Mouse (Mus musculus) CH12.LX (cell line): Measurements from ENCODE around the gene Fam124b. TPM values are rescaled to one million over a fixed set of nuclear protein-coding genes. Genes with fewer than 3 reads are reported as not detected.

ENCODE experiments used
- DNase-seq: peaks from one replicate; pipeline ENCODE4 v3.0.0-alpha.2; 2013; ENCODE audit errors: extremely low read depth
- H3K27ac ChIP-seq: 2 replicates; pipeline ENCODE4 v1.5.1; 2012; ENCODE audit warnings: low read depth, mild to moderate bottlenecking, control low read depth, moderate library complexity; ENCODE audit not compliant: insufficient read depth
- H3K27me3 ChIP-seq: replicated peaks from 2 replicates; pipeline ENCODE3; 2012; ENCODE audit warnings: inconsistent platforms
- H3K36me3 ChIP-seq, 2 experiments: replicated peaks in 1 of 2; 2 replicates each; pipeline versions ENCODE3 to v1.6.1; 2012; ENCODE audit warnings: inconsistent platforms in 1 of 2, low read length in 1 of 2, mild to moderate bottlenecking in 1 of 2, mixed read lengths in 1 of 2, moderate library complexity in 1 of 2; ENCODE audit not compliant: control insufficient read depth in 1 of 2, insufficient read depth in 1 of 2
- H3K4me1 ChIP-seq, 2 experiments: 2 replicates each; pipeline ENCODE4 v1.6.1; 2012; ENCODE audit warnings: inconsistent platforms in 1 of 2, moderate library complexity in 1 of 2; ENCODE audit not compliant: insufficient read depth in 2 of 2, control insufficient read depth in 1 of 2
- H3K4me2 ChIP-seq: 2 replicates; pipeline ENCODE4 v1.6.1; 2012; ENCODE audit warnings: low read depth, mild to moderate bottlenecking, control low read depth; ENCODE audit not compliant: poor library complexity, insufficient read depth, severe bottlenecking
- H3K4me3 ChIP-seq, 3 experiments: fragments of 150-350 bp in 1 of 3; sonication (generic) in 1 of 3; replicated peaks in 1 of 3; 2 replicates each; pipeline versions ENCODE3 to v1.5.1; 2011 to 2012; ENCODE audit warnings: low read depth in 2 of 3, low read length in 2 of 3, mild to moderate bottlenecking in 2 of 3, moderate library complexity in 2 of 3, control low read depth in 1 of 3, improper control_type of control experiment in 1 of 3, inconsistent platforms in 1 of 3, mixed read lengths in 1 of 3; ENCODE audit not compliant: poor library complexity in 1 of 3
- H3K79me2 ChIP-seq: replicated peaks from 2 replicates; pipeline ENCODE4 v1.6.1; 2012; ENCODE audit warnings: mild to moderate bottlenecking, moderate library complexity; ENCODE audit not compliant: control insufficient read depth, poor library complexity, insufficient read depth, severe bottlenecking; ENCODE audit errors: extremely low read depth
- H3K9ac ChIP-seq: 2 replicates; pipeline ENCODE4 v1.6.1; 2012; ENCODE audit warnings: low read depth, mild to moderate bottlenecking, control low read depth, moderate library complexity; ENCODE audit not compliant: insufficient read depth
- H3K9me3 ChIP-seq: replicated peaks from 2 replicates; pipeline ENCODE3; 2012; ENCODE audit warnings: low read length, inconsistent platforms, mixed read lengths
- BHLHE40 ChIP-seq: IDR thresholded peaks from 2 replicates; pipeline ENCODE4 v1.6.1; 2011; ENCODE audit warnings: mild to moderate bottlenecking, low read depth, low read length, improper control_type of control experiment
- CHD1 ChIP-seq: IDR thresholded peaks from 2 replicates; pipeline ENCODE4 v1.6.1; 2012; ENCODE audit warnings: low read depth, low read length, improper control_type of control experiment, inconsistent platforms
- CHD2 ChIP-seq: IDR thresholded peaks from 2 replicates; pipeline ENCODE4 v1.6.1; 2011; ENCODE audit warnings: low read length, improper control_type of control experiment
- E2F4 ChIP-seq: IDR thresholded peaks from 2 replicates; pipeline ENCODE4 v1.6.1; 2011; ENCODE audit warnings: low read depth, low read length, improper control_type of control experiment; ENCODE audit not compliant: insufficient replicate concordance
- ELF1 ChIP-seq: IDR thresholded peaks from 2 replicates; pipeline ENCODE4 v1.6.1; 2014; ENCODE audit warnings: low read depth, mild to moderate bottlenecking, inconsistent platforms, low read length, improper control_type of control experiment
- EP300 ChIP-seq: IDR thresholded peaks from 2 replicates; pipeline ENCODE4 v1.6.1; 2011; ENCODE audit warnings: low read length, improper control_type of control experiment
- HCFC1 ChIP-seq: IDR thresholded peaks from 2 replicates; pipeline ENCODE4 v1.6.1; 2012; ENCODE audit warnings: low read depth, mild to moderate bottlenecking, inconsistent platforms, low read length, improper control_type of control experiment
- IRF4 ChIP-seq: IDR thresholded peaks from 2 replicates; pipeline ENCODE4 v1.6.1; 2014; ENCODE audit warnings: low read depth, mild to moderate bottlenecking, inconsistent platforms, low read length, improper control_type of control experiment
- JUN ChIP-seq: IDR thresholded peaks from 2 replicates; pipeline ENCODE4 v1.6.1; 2011; ENCODE audit warnings: low read depth, mild to moderate bottlenecking, low read length, improper control_type of control experiment, moderate library complexity; ENCODE audit not compliant: insufficient read depth
- KAT2A ChIP-seq: IDR thresholded peaks from 2 replicates; pipeline ENCODE4 v1.6.1; 2012; ENCODE audit warnings: low read length, improper control_type of control experiment, inconsistent platforms; ENCODE audit not compliant: insufficient replicate concordance
- MAFK ChIP-seq: IDR thresholded peaks from 2 replicates; pipeline ENCODE4 v1.6.1; 2011; ENCODE audit warnings: low read length, improper control_type of control experiment; ENCODE audit not compliant: insufficient replicate concordance
- MAZ ChIP-seq: IDR thresholded peaks from 2 replicates; pipeline ENCODE4 v1.6.1; 2012; ENCODE audit warnings: low read depth, mild to moderate bottlenecking, inconsistent platforms, low read length, improper control_type of control experiment, moderate library complexity
- POLR2AphosphoS2 ChIP-seq: IDR thresholded peaks from 2 replicates; pipeline ENCODE4 v1.6.1; 2011; ENCODE audit warnings: low read depth, low read length, improper control_type of control experiment
- RCOR1 ChIP-seq: conservative IDR thresholded peaks from 2 replicates; pipeline ENCODE4 v1.6.1; 2012; ENCODE audit warnings: low read depth, mild to moderate bottlenecking, inconsistent platforms, low read length, improper control_type of control experiment
- SIN3A ChIP-seq: IDR thresholded peaks from 2 replicates; pipeline ENCODE4 v1.6.1; 2012; ENCODE audit warnings: low read length, improper control_type of control experiment, inconsistent platforms
- SMC3 ChIP-seq: IDR thresholded peaks from 2 replicates; pipeline ENCODE4 v1.6.1; 2011; ENCODE audit warnings: low read depth, low read length, improper control_type of control experiment
- UBTF ChIP-seq: IDR thresholded peaks from 2 replicates; pipeline ENCODE4 v1.6.1; 2012; ENCODE audit warnings: low read depth, mild to moderate bottlenecking, inconsistent platforms, low read length, improper control_type of control experiment, moderate library complexity
- USF1 ChIP-seq: IDR thresholded peaks from 2 replicates; pipeline ENCODE4 v1.6.1; 2014; ENCODE audit warnings: low read depth, mild to moderate bottlenecking, inconsistent platforms, low read length, improper control_type of control experiment
- ZC3H11A ChIP-seq: IDR thresholded peaks from 2 replicates; pipeline ENCODE4 v1.6.1; 2012; ENCODE audit warnings: low read depth, mild to moderate bottlenecking, inconsistent platforms, low read length, improper control_type of control experiment
- ZKSCAN1 ChIP-seq: IDR thresholded peaks from 2 replicates; pipeline ENCODE4 v1.6.1; 2012; ENCODE audit warnings: low read depth, inconsistent platforms, low read length, improper control_type of control experiment, borderline replicate concordance
- dilution Hi-C: fragments of 300-500 bp; cut with MboI; formaldehyde crosslinking; loops from 2 replicates; pipeline ENCODE4 v1.14.3; 2020; ENCODE audit warnings: low sequenced_read_pairs; ENCODE audit not compliant: extremely low pct_unique_long_range_greater_than_20kb, extremely low pct_ligation_motif_present
- in situ Hi-C: fragments of 300-500 bp; cut with MboI; formaldehyde crosslinking; loops from 3 replicates; pipeline ENCODE4 v1.14.3; 2019; ENCODE audit warnings: low sequenced_read_pairs, low pct_ligation_motif_present, low pct_unique_long_range_greater_than_20kb, mixed read lengths
- polyA plus RNA-seq: library from polyadenylated mRNA; unstranded; fragments of >175 nt; gene quantifications from 2 replicates; pipeline ENCODE4 v1.2.1, GENCODE M21; 2012; ENCODE audit warnings: low read depth; ENCODE audit not compliant: insufficient read length
- total RNA-seq, 2 experiments: library from RNA; depleted of rRNA; stranded (reverse); fragments of 300-350 nt in 1 of 2; fragments of >200 nt in 1 of 2; gene quantifications; 2 replicates each; pipeline ENCODE4 v1.2.3; 2012 to 2014

Gene Fam124b
- total and polyA plus RNA-seq, 3 experiments = 1.7 to 4.9 (median 3.4) TPM

- dilution Hi-C loops = no loop called here
- H3K79me2 ChIP-seq = no peaks in the 10 kb centered on the region
These were observed 35.0 kb upstream of the Fam124b start for GRCm38 (mm10) chr1:80253309-80253708.

GRCm38 (mm10) chr1:80250247-80250646 lies 32.0 kb upstream of the Fam124b start:
- TF ChIP-seq USF1 (no peak), HCFC1 (no peak), E2F4 (no peak), CHD2 (no peak), ZC3H11A (no peak), BHLHE40 (no peak), UBTF (no peak), EP300 (no peak), SIN3A (no peak), POLR2AphosphoS2 (no peak), MAZ (no peak), MAFK (no peak), JUN (no peak), SMC3 (no peak), IRF4 (no peak), CHD1 (no peak), RCOR1 (no peak), ELF1 (no peak), KAT2A (no peak), ZKSCAN1 (no peak)
- in situ Hi-C loops = no loop called here

More at GRCm38 (mm10) chr1:80253309-80253708, 35.0 kb upstream of the Fam124b start:
- no peak overlapping the region for H3K27ac ChIP-seq
- H3K36me3 ChIP-seq = no peaks in the 10 kb centered on the region
- H3K4me2 ChIP-seq = no peak overlapping the region
- no peak overlapping the region for H3K9ac ChIP-seq
- DNase-seq = no peak
- no peaks in the 10 kb centered on the region for H3K4me1 ChIP-seq
- H3K4me3 ChIP-seq = no peak overlapping the region
- H3K27me3 ChIP-seq = no peaks in the 10 kb centered on the region
- in situ Hi-C loops = no loop called here
- no peak for TF ChIP-seq SMC3
- H3K9me3 ChIP-seq = no peaks in the 10 kb centered on the region

More at GRCm38 (mm10) chr1:80250247-80250646, 32.0 kb upstream of the Fam124b start:
- H3K4me1 ChIP-seq = 0 out of 4 replicates have a peak, but pooled peaks cover 0 to 3% of the 10 kb centered on the region in 2 experiments
- no peaks in the 10 kb centered on the region for H3K36me3 ChIP-seq
- H3K79me2 ChIP-seq = no peaks in the 10 kb centered on the region
- H3K27ac ChIP-seq = no peak overlapping the region
- H3K9me3 ChIP-seq = no peaks in the 10 kb centered on the region
- no peak overlapping the region for H3K4me2 ChIP-seq
- dilution Hi-C loops = no loop called here
- no peak overlapping the region for H3K9ac ChIP-seq
- no peaks in the 10 kb centered on the region for H3K27me3 ChIP-seq
- no peak for DNase-seq
- no peak overlapping the region for H3K4me3 ChIP-seq
